Mouse (Mus musculus) hindbrain, postnatal 0 days (tissue): ENCODE measurements around the gene Gm12830. TPM values are rescaled to one million over a fixed set of nuclear protein-coding genes. Genes with fewer than 3 reads are reported as not detected.

Experiments
- ATAC-seq: fragments of 200-750 bp; cut with Nextera tagmentation; 2 replicates; pipeline ENCODE4 v1.8.0; 2017; ENCODE audit warnings: mild to moderate bottlenecking, moderate TSS enrichment, moderate library complexity
- DNase-seq: peaks from one replicate; pipeline ENCODE4 v3.0.0-alpha.2; 2015; ENCODE audit warnings: low spot score
- H3K27ac ChIP-seq: fragments of 300-500 bp; sonication (generic); 2 replicates; pipeline ENCODE4 v1.5.1; 2014; ENCODE audit warnings: mild to moderate bottlenecking
- H3K27me3 ChIP-seq: fragments of 300-500 bp; sonication (generic); 2 replicates; pipeline ENCODE4 v1.6.1; 2014; ENCODE audit warnings: low read length, mixed read lengths; ENCODE audit not compliant: insufficient read depth
- H3K36me3 ChIP-seq: fragments of 300-500 bp; sonication (generic); 2 replicates; pipeline ENCODE4 v1.6.1; 2014; ENCODE audit warnings: low read length, mixed read lengths; ENCODE audit not compliant: insufficient read depth
- H3K4me1 ChIP-seq: fragments of 300-500 bp; sonication (generic); 2 replicates; pipeline ENCODE4 v1.6.1; 2014; ENCODE audit warnings: antibody characterized with exemption, low read length, mixed read lengths; ENCODE audit not compliant: insufficient read depth
- H3K4me2 ChIP-seq: fragments of 300-500 bp; sonication (generic); 2 replicates; pipeline ENCODE4 v1.6.1; 2014; ENCODE audit warnings: low read depth, mild to moderate bottlenecking, low read length, moderate library complexity, mixed read lengths
- H3K4me3 ChIP-seq: fragments of 300-500 bp; sonication (generic); 2 replicates; pipeline ENCODE4 v1.5.1; 2014; ENCODE audit warnings: low read length
- H3K9ac ChIP-seq: fragments of 300-500 bp; sonication (generic); replicated peaks from 2 replicates; pipeline ENCODE4 v1.6.1; 2014; ENCODE audit warnings: mild to moderate bottlenecking, low read length, moderate library complexity, mixed read lengths
- H3K9me3 ChIP-seq: fragments of 300-500 bp; sonication (generic); 2 replicates; pipeline ENCODE4 v1.6.1; 2016; ENCODE audit warnings: low read length, mixed read lengths
- CTCF ChIP-seq: IDR thresholded peaks from 2 replicates; pipeline ENCODE4 v1.5.1; 2016; ENCODE audit warnings: antibody characterized with exemption, control low read depth, low read depth
- WGBS: fragments of 180-500 bp; shearing (Covaris S2); extraction: QIAGEN DNeasy Blood & Tissue Kit; methylation state at CpG from one replicate; pipeline ENCODE4 v1.1.7; 2014; 5-methylcytosine and 5-hydroxymethylcytosine counted together
- polyA plus RNA-seq: library from polyadenylated mRNA; unstranded; fragments of >200 nt; fragmentation: Nextera tagmentation; extraction: Ambion mirVana; gene quantifications from 2 replicates; pipeline ENCODE4 v1.2.1, GENCODE M21; 2015
- total RNA-seq: library from RNA; depleted of rRNA; stranded (reverse); fragments of >200 nt; gene quantifications from 2 replicates; pipeline ENCODE4 v1.2.3, GENCODE M21; 2014; rRNA removed

Gene Gm12830
- total and polyA plus RNA-seq, 2 experiments from 2014 or later: not detected

- no peak overlapping the region for H3K4me3 ChIP-seq
- peaks cover 86% of the 10 kb centered on the region for H3K27me3 ChIP-seq
- no peaks in the 10 kb centered on the region for H3K9me3 ChIP-seq
- H3K9ac ChIP-seq: no peak overlapping the region
- no peaks in the 10 kb centered on the region for H3K4me1 ChIP-seq
- ATAC-seq: no peak
- no peak for DNase-seq
- H3K27ac ChIP-seq: no peak overlapping the region
- WGBS: 2% methylated on average over 39 of the region's 39 CpGs
- no peaks in the 10 kb centered on the region for H3K36me3 ChIP-seq
- TF ChIP-seq CTCF: no peak
- H3K4me2 ChIP-seq: no peak overlapping the region
Measured at GRCm38 (mm10) chr4:114902641-114903421, 81.3 kb downstream of the Gm12830 start.

- H3K27ac ChIP-seq: no peak overlapping the region
- no peaks in the 10 kb centered on the region for H3K36me3 ChIP-seq
- DNase-seq (no peak), ATAC-seq (no peak)
- WGBS: 8% methylated on average over 11 of the region's 11 CpGs
- H3K4me3 ChIP-seq: no peak overlapping the region
- peaks cover 84% of the 10 kb centered on the region for H3K27me3 ChIP-seq
- H3K9me3 ChIP-seq: no peaks in the 10 kb centered on the region
- H3K4me1 ChIP-seq: no peaks in the 10 kb centered on the region
- no peak overlapping the region for H3K9ac ChIP-seq
- no peak for TF ChIP-seq CTCF
- H3K4me2 ChIP-seq: no peak overlapping the region
Measured at GRCm38 (mm10) chr4:114903422-114903782, 81.9 kb downstream of the Gm12830 start.

- no peak overlapping the region for H3K4me2 ChIP-seq
- WGBS: 56% methylated on average over 3 of the region's 3 CpGs
- DNase-seq (no peak), ATAC-seq (no peak)
- H3K9ac ChIP-seq: no peak overlapping the region
- H3K9me3 ChIP-seq: no peaks in the 10 kb centered on the region
- no peak overlapping the region for H3K27ac ChIP-seq
- peaks cover 84% of the 10 kb centered on the region for H3K27me3 ChIP-seq
- TF ChIP-seq CTCF: no peak
- no peaks in the 10 kb centered on the region for H3K4me1 ChIP-seq
- no peak overlapping the region for H3K4me3 ChIP-seq
- H3K36me3 ChIP-seq: no peaks in the 10 kb centered on the region
Measured at GRCm38 (mm10) chr4:114905501-114905900, 84.0 kb downstream of the Gm12830 start.

Other genes with a start within 250 kb of the Gm12830 start
- 0.90 and 1.8 TPM in 2 replicates for gene Foxd2, start 87.2 kb downstream of the Gm12830 start, total RNA-seq
- 0.16 and 0.30 TPM in 2 replicates for gene Foxd2, start 87.2 kb downstream of the Gm12830 start, polyA plus RNA-seq
- gene Foxe3, start 104.3 kb downstream of the Gm12830 start, total RNA-seq: not detected in 2 replicates
- gene Foxe3, start 104.3 kb downstream of the Gm12830 start, polyA plus RNA-seq: not detected in 2 replicates
- 68.0 and 70.3 TPM in 2 replicates for gene Cmpk1, start 165.5 kb downstream of the Gm12830 start, total RNA-seq
- gene Cmpk1, start 165.5 kb downstream of the Gm12830 start, polyA plus RNA-seq: 199 and 204 TPM in 2 replicates
- gene Stil, start 178.4 kb downstream of the Gm12830 start, total RNA-seq: 2.8 and 3.6 TPM in 2 replicates
- 2.3 and 2.8 TPM in 2 replicates for gene Stil, start 178.4 kb downstream of the Gm12830 start, polyA plus RNA-seq
- 18.1 and 19.4 TPM in 2 replicates for gene Tal1, start 234.7 kb downstream of the Gm12830 start, total RNA-seq
- 1.1 and 1.6 TPM in 2 replicates for gene Tal1, start 234.7 kb downstream of the Gm12830 start, polyA plus RNA-seq